Mouse (Mus musculus) adrenal gland, postnatal 36 days (tissue): ENCODE measurements around the gene Washc3. TPM values are rescaled to one million over a fixed set of nuclear protein-coding genes. Genes with fewer than 3 reads are reported as not detected.

ENCODE experiments used
- DNase-seq, 2 experiments: peaks; one replicate each; pipeline ENCODE4 v3.0.0; 2021; ENCODE audit warnings: mixed read lengths in 1 of 2
- long read RNA-seq, 2 experiments: library from polyadenylated mRNA; stranded (forward); transcript quantifications; one replicate each; pipeline ENCODE4 v2.0.0; 2021; ENCODE audit warnings: borderline sequencing depth in 2 of 2
- total RNA-seq, 2 experiments: library from RNA; stranded (reverse); gene quantifications; 2 replicates each; pipeline ENCODE4 v1.2.3; 2021

Gene Washc3
- 10 to 100 TPM; 51.6 to 65.0 TPM for total RNA-seq
- long read RNA-seq, experiment 1, transcript Washc3-201 (7 exons, 1,052 nt): major isoform, 44 of 96 reads
- long read RNA-seq, experiment 1, transcript Washc3-203 (7 exons, 838 nt): minor isoform, 15 of 96 reads
- long read RNA-seq, experiment 1, partial matches to known transcripts: 32 of 96 reads
- long read RNA-seq, experiment 1, other reads (novel, unspliced or antisense): 2 of 96 reads
- long read RNA-seq, experiment 2, transcript Washc3-201 (7 exons, 1,052 nt): major isoform, 13 of 18 reads
- long read RNA-seq, experiment 2, partial matches to known transcripts: 3 of 18 reads
- long read RNA-seq, experiment 2, other reads (novel, unspliced or antisense): 0 of 18 reads

DNA sequence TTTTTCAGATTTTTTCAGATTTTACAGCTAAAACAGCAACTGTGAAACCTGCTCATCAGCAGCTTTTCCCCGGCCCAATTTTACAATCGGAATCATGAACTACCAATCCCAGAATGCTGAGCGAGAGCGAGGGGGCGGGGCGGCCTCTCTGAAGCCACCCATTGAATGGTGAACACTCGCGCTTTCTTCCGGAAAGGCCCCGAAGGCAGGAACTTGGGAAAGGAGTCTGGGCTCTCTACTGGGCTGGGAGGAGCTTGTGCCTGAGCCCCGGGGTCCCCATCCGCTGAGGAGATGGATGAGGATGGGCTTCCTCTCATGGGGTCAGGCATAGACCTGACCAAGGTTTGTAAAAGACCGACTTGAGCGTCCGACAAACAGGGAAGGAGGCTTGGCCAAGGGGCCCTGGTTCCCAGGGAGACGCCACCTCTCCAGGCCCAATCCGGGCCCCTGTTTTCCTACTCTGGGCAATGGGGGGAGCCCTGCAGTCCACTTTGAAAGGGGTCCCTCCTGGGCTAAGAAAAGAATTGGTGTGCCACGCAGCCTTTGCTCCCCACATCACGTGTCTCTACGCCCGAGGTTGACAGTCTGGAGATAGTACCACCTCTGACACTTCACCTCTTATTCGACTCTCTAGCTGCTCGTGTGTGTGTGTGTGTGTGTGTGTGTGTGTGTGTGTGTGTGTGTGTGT is at the start of gene Washc3:
Gene Washc3, plus strand, starts transcription at position 143 of the 688 bp plus-strand sequence.
- peak; percentile 92 to 96 for DNase-seq

GRCm38 (mm10) chr10:88151658-88152057 is 49.2 kb upstream of the Washc3 start:
- DNase-seq: no peak

GRCm38 (mm10) chr10:88162096-88162495 is 38.8 kb upstream of the Washc3 start:
- no peak for DNase-seq

- DNase-seq: no peak
These were observed 38.2 kb upstream of the Washc3 start for GRCm38 (mm10) chr10:88162676-88163075.

GRCm38 (mm10) chr10:88166158-88166557 is 34.7 kb upstream of the Washc3 start:
- no peak for DNase-seq

- no peak for DNase-seq
These were observed 33.3 kb upstream of the Washc3 start for GRCm38 (mm10) chr10:88167438-88168077.

DNA sequence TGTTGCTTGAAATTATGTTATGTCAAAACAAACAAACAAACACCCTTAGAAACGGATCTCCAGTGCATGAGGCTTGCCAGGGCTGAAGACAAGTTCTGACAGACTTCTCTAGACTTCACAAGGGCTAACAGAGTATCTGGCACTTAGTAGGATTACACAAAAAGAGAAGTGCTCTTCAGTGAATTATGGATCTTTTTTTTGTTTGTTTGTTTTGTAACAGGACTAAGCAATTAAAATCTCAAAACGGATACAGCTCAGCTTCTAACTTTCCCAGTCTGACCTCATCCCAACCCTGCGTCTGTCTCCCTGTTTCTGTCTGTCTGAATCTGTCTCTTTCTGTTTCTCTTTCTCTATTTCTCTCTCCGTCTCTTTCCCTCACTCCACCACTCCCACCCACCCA is 352 bp upstream of the Washc3 start:
- no peak for DNase-seq

DNA sequence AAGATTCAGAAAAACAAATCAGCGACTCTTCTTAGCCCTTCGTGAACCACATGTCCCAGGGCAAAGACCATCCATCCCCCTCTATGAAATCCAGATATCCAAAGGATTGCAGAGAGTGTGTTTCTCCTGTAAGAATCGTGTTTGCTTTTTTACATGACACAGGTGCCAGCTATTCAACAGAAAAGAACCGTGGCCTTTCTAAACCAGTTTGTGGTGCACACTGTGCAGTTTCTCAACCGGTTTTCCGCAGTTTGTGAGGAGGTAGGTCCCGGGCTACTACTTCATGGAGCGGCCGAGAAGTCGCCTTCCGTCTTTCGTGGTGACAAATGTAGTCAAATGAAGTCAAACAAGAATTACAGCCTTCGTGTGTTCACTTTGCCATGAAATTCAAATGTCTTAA is 757 bp downstream of the Washc3 start:
- no peak for DNase-seq

- DNase-seq: no peak
These were observed 1.7 kb downstream of the Washc3 start for GRCm38 (mm10) chr10:88202581-88202980.

GRCm38 (mm10) chr10:88203236-88203635 is 2.3 kb downstream of the Washc3 start:
- DNase-seq: no peak

- DNase-seq: no peak
These were observed 11.8 kb downstream of the Washc3 start for GRCm38 (mm10) chr10:88212644-88213043.

DNA sequence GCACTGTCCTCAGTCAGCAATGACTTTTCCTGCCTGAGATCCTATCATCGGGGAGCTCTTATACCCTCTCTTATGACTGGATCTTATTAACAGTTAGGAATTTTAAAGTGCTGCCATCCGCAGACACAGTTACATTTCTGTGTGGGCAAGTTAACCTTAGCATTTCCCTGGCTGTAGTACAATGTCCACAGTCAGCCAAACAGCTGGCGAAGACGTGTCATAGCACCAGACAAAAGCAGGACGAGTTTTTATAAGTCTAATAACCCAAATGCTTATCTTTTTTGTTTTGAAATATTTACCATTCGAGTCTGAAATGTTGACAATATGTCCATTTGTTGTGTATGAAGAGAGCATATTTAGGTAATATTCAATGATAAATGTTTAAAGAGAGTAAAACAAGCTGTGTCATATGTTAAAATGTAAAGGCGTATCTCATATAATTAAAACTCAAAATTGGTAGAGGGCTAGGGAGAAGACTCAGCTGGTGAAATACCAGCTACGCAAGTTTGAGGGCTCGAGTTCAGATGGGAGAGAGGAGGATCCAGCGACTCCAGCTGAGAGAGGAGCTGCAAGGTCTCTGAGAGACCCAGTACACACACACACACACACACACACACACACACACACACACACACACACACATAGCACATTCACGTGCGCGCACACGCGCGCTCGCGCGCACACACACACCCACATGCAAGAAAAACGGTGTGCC is 14.1 kb downstream of the Washc3 start:
- DNase-seq: no peak

- peak; percentile 59 to 66 for DNase-seq
These were observed 17.3 kb downstream of the Washc3 start for GRCm38 (mm10) chr10:88218161-88218560.

DNA sequence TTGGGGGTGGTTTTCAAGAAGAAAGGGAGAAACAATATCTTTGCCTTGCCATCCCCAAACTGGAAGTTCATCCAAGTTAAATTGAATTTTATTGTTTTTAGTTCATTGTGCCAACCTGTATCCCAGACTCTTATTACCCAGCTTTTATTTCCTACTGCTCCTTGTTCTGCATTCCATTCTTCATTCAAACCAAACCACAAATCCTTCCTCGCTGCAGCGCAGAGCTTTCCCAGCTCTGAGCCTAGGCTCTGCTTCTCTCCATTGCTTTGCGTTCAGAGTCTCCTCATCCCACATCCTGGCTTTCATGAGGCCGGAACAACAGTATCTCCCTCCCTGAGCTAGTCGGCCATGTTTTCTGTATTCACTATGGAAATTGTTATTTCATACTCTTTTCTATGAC is 20.8 kb downstream of the Washc3 start:
- DNase-seq: no peak

- DNase-seq: no peak
These were observed 24.5 kb downstream of the Washc3 start for GRCm38 (mm10) chr10:88225421-88225820.

DNA sequence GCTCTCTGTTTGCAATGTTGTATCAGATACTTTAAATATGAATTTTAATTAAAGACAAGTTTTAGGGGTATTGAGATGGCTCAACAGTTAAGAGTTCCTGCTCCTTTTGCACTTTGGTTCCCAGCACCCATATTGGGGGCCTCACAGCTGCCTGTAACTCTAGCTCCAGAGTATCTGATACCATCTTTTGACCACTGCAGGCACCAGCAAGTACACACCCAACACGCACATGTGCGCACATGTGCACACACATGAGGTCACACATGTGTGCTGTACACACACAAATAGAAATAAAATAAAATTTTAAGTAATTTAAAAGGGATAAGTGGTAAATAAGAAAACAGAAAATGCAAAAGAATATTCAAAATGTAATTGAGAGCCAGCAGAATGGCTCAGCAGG is 27.1 kb downstream of the Washc3 start:
- no peak for DNase-seq

DNA sequence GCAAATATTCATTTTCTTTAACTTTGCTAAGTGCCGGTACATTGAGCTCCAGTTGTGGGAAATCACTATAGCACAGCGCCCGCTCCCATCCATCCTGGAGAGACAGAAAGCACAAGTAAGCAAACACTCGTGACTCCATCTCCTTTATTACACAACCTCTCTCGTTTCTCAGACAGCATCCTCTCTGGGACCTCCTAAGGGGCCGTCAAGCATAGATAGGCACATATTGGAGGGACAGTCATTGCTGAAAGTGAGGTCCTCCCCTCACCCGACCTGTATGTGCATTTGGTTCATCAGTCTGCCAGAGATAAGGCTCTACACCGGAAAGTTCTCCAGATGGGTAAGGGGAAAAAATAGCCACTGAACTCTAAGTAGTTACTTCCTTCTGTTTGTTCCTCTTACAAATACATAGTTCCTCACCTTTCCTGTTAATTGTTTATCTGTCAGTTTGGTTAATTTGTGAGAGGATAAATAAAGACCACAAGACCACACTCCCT is 27.7 kb downstream of the Washc3 start:
- no peak for DNase-seq

- DNase-seq: no peak
These were observed 30.8 kb downstream of the Washc3 start for GRCm38 (mm10) chr10:88231671-88232070.

DNA sequence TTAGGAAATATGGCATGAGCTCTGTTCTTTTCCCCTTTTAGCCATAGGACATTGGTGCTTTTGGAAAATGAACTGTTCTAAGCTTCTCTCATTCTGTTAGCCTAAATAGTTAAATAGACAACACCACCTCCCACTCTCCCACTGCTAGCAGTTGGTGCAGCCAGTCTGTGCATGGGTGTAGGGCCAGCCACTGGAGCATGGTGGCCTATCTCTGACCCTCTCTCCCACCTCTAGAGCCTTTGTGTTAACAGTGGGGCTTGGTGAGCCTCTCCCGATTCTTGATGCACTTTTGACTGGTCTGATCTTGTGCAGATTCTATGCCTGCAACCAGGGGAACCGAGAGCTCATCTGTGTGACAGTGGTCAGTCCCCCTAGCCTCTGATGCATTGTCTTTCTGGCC is 31.9 kb downstream of the Washc3 start:
- DNase-seq: no peak

GRCm38 (mm10) chr10:88244681-88245080 is 43.8 kb downstream of the Washc3 start:
- DNase-seq: no peak

- no peak for DNase-seq
These were observed 49.4 kb downstream of the Washc3 start for GRCm38 (mm10) chr10:88250300-88250699.

DNA sequence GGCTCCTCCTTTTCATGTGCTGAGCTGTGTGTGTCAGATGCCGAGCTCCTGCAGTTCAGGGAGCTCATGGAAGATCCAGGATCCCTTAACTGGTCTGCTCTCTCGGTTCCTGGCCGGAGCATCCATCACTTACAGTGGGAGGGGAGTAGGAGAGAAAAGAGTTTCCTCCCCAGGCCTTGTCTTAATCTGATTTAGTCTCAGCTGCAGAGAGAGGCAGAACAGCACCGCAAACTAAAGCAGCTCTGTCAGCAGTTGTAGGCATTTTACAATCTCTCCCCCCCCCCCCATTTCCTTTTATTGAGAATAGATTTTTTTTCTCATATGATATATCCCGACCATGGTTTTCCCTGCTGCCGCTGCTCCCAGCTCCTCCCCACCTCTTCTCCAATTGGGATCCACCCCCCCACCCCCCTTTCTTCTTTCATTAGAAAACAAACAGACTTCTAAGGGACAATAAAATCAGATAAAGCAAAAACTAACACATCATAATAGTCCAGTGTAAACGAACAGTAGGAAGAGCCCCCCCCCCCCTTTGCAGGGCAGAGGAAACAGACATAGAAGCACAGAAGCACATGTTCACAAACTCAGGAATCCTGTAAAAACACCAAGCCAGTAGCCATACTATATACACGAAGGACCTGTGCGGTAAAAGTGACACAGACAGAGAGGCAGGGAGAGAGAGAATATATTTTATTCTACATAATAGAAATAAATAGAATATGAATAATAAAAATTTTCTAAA is 51.4 kb downstream of the Washc3 start:
- no peak for DNase-seq
